Mouse (Mus musculus) CH12F3 (cell line): ENCODE results near the gene Scg5.

Experiments used
- in situ Hi-C: fragments of 300-500 bp; cut with MboI; formaldehyde crosslinking; loops from 2 replicates; pipeline ENCODE4 v1.14.3; 2020; ENCODE audit warnings: low sequenced_read_pairs

Gene Scg5

DNA sequence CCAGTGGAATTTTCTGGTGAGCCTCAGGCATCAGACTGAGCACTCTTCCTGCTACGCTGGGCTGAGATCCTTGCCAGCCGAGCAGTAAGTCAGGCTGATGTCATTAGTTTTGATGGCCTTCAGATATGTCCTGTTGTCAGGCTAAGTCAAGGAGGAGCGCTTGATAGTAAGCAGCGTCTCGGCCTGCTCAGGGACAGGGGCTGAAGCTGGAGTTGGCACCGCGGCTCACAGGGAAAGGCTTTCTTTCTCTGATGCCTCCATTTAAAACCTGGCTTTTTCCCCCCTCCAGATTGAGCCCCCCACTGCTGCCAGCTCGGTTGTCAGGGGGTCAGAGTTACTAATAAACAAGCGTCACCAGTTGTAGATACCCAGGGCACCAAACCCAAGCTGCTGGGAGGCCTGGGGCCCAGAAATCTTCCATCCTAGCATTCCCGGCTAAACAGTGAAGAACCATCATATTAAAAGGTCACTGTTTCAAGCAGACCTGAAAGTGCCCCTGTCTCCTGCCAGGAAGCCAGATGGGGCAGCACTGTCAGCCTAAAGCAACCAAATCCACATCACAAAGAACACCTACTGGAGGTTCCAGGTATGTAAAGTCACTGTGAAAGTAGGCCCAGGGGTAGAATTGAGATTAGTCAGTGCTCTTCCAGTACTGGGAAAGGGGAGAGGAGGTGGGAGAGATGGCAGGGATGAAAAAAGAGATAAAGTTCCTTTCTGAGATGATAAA is 21.9 kb downstream of the Scg5 start:
- in situ Hi-C loops: no loop called here

GRCm38 (mm10) chr2:113805765-113806164 is 23.2 kb downstream of the Scg5 start:
- in situ Hi-C loops: no loop called here

DNA sequence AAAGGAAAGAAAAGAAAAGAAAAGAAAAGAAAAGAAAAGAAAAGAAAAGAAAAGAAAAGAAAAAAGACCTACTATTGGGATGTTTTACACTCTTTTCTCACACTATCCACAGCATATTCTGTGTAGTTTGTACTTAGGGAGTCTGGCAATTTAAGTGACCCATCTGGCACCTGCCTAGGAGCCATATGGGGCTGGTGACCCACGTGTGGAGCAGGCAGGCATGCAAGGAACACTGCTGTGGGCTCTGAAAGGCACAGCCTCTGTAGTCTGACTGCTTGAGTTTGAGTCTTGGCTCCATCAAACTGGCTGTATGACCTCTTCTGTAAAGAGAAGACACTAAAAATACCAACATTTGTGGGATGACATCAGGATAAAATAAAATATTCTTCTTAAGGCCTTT is 25.2 kb downstream of the Scg5 start:
- in situ Hi-C loops: no loop called here

- in situ Hi-C loops: no loop called here
Observed at GRCm38 (mm10) chr2:113800846-113801245, 28.1 kb downstream of the Scg5 start.

GRCm38 (mm10) chr2:113798605-113799004 is 30.3 kb downstream of the Scg5 start:
- in situ Hi-C loops: loop anchor here (10.0 kb wide), 1 partner anchor 304 kb away; no protein-coding TSS in a partner anchor

DNA sequence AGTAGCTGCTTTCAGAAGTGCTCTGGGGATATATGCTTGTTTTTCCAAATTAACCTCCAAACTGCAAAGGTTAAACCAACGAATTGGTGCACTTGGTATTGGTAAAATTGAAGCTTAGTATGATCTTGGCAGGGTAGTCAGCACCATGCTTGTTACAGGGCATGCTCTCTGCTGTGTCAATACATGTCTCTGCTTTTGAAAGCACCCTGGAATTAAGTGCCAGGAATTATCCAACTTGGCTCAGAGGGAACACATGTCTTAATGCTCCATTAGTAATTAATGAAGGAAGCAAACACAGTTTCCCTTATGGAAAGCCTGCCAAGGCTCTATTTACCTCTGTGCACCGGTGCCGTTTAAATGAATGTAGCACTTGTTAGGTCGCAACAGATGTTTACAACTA is 33.7 kb downstream of the Scg5 start:
- in situ Hi-C loops: loop anchor here (10.0 kb wide), 1 partner anchor 300 kb away; no protein-coding TSS in a partner anchor

- in situ Hi-C loops: loop anchor here (10.0 kb wide), 1 partner anchor 299 kb away; no protein-coding TSS in a partner anchor
Observed at GRCm38 (mm10) chr2:113793521-113793920, 35.4 kb downstream of the Scg5 start.

GRCm38 (mm10) chr2:113788821-113789387 is 40.0 kb downstream of the Scg5 start:
- in situ Hi-C loops: no loop called here

GRCm38 (mm10) chr2:113787882-113788281 is 41.0 kb downstream of the Scg5 start:
- in situ Hi-C loops: no loop called here

- in situ Hi-C loops: no loop called here
Observed at GRCm38 (mm10) chr2:113784851-113785250, 44.1 kb downstream of the Scg5 start.

DNA sequence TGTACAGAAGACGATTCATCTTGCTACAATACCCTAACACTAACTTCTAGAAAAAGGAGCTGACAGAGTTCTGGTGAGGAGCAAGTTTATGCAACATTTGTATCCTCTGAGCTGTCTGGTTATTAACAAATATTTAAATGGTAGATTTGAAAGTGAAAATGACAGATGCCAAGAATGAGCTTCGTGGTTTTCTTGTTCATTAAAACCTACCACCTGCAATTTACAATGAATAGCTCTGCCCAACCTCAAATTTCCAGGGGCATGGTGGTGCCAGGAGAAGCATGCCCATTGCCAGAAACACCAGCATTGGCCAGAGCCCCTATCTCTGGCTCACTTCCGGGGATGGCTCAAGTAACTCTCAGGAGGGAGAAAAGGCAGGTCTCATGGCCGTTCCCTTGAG is 47.4 kb downstream of the Scg5 start:
- in situ Hi-C loops: no loop called here

GRCm38 (mm10) chr2:113781107-113781506 is 47.8 kb downstream of the Scg5 start:
- in situ Hi-C loops: no loop called here

DNA sequence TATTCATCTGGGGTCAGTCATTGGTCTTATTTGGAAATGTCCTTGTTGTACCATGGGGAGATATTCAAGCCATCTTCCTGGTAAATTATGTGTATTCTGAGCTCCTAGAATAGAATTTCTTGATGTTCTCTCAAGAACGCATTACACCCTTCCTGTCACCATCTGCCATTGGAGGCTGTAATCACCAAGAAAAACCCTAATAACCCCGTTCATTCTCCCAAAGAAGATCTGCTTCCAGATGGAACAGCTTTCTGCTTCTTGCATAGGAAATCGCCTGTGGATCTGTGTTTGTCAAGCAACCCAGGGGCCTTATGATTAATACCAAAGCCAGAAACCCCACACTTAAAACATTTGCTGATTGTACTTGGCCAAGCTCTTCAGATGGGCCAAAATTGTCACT is 49.6 kb downstream of the Scg5 start:
- in situ Hi-C loops: no loop called here

- in situ Hi-C loops: no loop called here
Observed at GRCm38 (mm10) chr2:113778036-113778435, 50.9 kb downstream of the Scg5 start.

DNA sequence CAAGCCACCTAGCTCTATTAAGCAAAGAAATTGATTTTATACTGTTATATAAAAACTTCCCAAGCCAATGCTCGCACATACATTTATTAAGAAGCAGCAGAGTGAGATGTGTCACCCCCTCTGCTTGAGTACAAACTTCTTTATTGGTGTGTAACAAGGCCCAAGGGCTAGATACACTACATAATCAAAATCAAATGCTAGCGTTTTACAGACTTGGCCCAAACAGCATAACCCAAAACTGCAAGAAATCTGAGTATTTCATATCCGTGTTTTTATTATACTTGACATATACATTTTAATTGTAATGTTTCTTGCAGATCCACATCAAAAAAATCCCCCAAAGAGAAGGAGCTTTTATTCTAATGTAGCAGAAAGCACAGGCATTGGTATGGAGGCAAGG is 52.6 kb downstream of the Scg5 start:
- in situ Hi-C loops: no loop called here

GRCm38 (mm10) chr2:113774150-113774805 is 54.6 kb downstream of the Scg5 start:
- in situ Hi-C loops: no loop called here

GRCm38 (mm10) chr2:113768541-113769303 is 60.2 kb downstream of the Scg5 start:
- in situ Hi-C loops: no loop called here

GRCm38 (mm10) chr2:113765885-113766284 is 63.0 kb downstream of the Scg5 start:
- in situ Hi-C loops: no loop called here

GRCm38 (mm10) chr2:113764968-113765367 is 64.0 kb downstream of the Scg5 start:
- in situ Hi-C loops: no loop called here

- in situ Hi-C loops: no loop called here
Observed at GRCm38 (mm10) chr2:113758311-113759161, 70.4 kb downstream of the Scg5 start, which contains the start of gene Grem1. TSS of gene Grem1 (minus strand) at chr2:113758646.
